Mouse (Mus musculus): ENCODE measurements around the gene Cdh13. TPM values are rescaled to one million over a fixed set of nuclear protein-coding genes. Genes with fewer than 3 reads are reported as not detected.

The Cdh13 gene
- total RNA-seq, 2 experiments from 2014 or later: 40.7 to 43.8 TPM

GRCm38 (mm10) chr8:118785646-118786045 is 502.1 kb downstream of the Cdh13 start:
- DNase-seq (ENCODE audit: low spot score in 2 of 2): no peak

GRCm38 (mm10) chr8:118789649-118790048 is 506.1 kb downstream of the Cdh13 start:
- DNase-seq (ENCODE audit: low spot score in 2 of 2): peak; percentile 8 to 51

- no peak for DNase-seq (ENCODE audit: low spot score in 2 of 2)
Measured at GRCm38 (mm10) chr8:118794886-118795285, 511.4 kb downstream of the Cdh13 start.

- DNase-seq (ENCODE audit: low spot score in 2 of 2): no peak
Measured at GRCm38 (mm10) chr8:118796491-118796890, 513.0 kb downstream of the Cdh13 start.

- DNase-seq (ENCODE audit: low spot score in 2 of 2): no peak
Measured at GRCm38 (mm10) chr8:118797127-118797526, 513.6 kb downstream of the Cdh13 start.

GRCm38 (mm10) chr8:118803168-118803567 is 519.6 kb downstream of the Cdh13 start:
- no peak for DNase-seq (ENCODE audit: low spot score in 2 of 2)

- DNase-seq (ENCODE audit: low spot score in 2 of 2): no peak
Measured at GRCm38 (mm10) chr8:118809660-118810059, 526.1 kb downstream of the Cdh13 start.

DNA sequence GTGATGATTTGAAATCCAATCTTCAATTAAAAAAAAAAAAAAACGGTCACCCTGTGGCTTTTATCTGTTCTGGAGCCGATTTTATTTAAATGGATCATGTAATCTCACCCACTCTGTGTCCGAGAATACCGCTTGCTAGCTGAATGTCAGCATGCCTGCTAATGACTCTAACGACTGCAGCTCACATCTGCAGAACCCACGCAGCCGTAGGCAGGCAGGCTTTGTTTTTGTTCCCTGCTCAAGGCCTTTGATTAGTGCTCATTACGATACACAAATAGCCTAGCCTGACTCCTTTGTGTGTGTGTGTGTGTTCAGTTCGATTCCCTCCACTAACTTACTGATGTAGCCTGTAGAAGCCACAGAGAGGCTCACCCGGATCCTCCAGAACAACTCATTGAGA is 531.5 kb downstream of the Cdh13 start:
- peak; percentile 19 to 49 for DNase-seq (ENCODE audit: low spot score in 2 of 2)

DNA sequence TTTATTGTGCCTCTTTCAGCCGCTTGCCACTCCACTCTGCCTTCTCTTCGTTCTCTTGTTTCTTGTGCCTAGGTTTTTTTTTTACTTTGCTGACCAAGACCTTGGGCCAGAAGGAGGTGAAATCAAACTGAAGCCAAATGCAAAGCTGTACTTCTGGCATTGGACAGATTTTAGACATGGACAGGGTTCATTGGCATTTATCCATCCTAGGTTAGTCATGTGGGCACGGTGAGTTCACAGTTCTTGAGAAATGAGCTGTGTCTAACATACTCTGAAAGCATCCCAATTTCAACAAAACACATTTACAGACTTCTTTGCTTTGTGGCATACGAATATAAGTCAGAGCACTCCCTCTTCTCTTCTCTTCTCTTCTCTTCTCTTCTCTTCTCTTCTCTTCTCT is 543.2 kb downstream of the Cdh13 start:
- no peak for DNase-seq (ENCODE audit: low spot score in 2 of 2)

- DNase-seq (ENCODE audit: low spot score in 2 of 2): no peak
Measured at GRCm38 (mm10) chr8:118827726-118828125, 544.2 kb downstream of the Cdh13 start.

GRCm38 (mm10) chr8:118830291-118830690 is 546.8 kb downstream of the Cdh13 start:
- DNase-seq (ENCODE audit: low spot score in 2 of 2): no peak

GRCm38 (mm10) chr8:118831026-118831425 is 547.5 kb downstream of the Cdh13 start:
- no peak for DNase-seq (ENCODE audit: low spot score in 2 of 2)

GRCm38 (mm10) chr8:118838801-118839200 is 555.3 kb downstream of the Cdh13 start:
- DNase-seq (ENCODE audit: low spot score in 2 of 2): no peak

- no peak for DNase-seq (ENCODE audit: low spot score in 2 of 2)
Measured at GRCm38 (mm10) chr8:118845690-118846089, 562.2 kb downstream of the Cdh13 start.

DNA sequence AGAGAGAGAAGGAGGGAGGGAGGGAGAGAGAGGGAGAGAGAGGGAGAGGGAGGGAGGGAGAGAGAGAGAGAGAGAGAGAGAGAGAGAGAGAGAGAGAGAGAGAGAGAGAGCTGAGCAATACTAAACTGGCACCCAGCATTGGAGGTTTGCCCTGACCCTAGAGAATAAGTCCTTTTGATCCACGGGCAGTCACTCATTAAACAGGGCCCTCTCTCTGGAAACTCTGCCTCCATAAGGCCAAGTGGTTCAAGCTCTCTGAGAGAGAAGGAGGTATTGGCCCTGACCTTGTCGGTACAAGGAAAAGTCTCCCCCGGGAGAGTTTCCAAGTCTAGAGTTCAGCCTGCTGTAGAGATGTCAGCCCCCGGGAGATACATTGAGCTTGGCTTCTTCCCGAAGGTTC is 564.5 kb downstream of the Cdh13 start:
- peak in 1 of 2 experiments; percentile 20 for DNase-seq (ENCODE audit: low spot score in 2 of 2)

DNA sequence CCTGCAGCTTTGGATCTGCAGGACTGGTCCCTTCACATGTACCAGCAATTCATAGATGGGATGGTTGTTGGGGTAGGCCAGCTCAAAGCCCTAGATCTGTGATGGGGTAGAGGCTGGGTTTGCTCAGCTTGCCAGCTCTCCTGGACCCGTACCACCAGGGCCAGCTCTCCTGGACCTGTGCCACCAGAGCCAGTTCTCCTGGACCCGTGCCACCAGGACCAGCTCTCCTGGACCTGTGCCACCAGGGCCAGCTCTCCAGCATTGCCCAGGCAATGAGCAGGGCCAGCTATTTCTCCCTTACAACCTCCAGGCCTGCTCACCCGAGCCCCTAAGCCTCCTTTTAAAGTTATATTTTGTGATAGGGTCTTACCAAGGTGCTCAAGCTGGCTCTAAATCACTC is 566.0 kb downstream of the Cdh13 start:
- DNase-seq (ENCODE audit: low spot score in 2 of 2): peak in 1 of 2 experiments; percentile 25

DNA sequence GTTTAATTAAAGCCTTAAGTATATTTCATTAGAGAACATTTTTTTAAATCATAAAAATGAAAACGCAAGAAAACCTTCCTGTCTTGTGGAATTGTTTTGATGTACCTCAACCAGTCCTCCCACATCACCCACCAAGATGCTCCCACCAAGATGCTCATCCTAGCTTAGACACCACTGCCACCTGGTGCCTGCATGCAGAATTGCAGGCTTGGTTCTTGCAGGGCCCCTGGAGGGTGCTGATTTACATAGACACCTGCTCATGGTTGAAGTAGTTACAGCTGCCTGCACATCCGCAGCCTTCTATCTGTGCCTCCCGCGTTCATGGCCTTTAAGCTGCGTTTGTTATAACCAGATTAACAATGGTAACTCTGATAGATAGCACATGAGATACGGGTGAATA is 566.8 kb downstream of the Cdh13 start:
- DNase-seq (ENCODE audit: low spot score in 2 of 2): peak; percentile 66 to 82

GRCm38 (mm10) chr8:118851361-118851760 is 567.8 kb downstream of the Cdh13 start:
- no peak for DNase-seq (ENCODE audit: low spot score in 2 of 2)

DNA sequence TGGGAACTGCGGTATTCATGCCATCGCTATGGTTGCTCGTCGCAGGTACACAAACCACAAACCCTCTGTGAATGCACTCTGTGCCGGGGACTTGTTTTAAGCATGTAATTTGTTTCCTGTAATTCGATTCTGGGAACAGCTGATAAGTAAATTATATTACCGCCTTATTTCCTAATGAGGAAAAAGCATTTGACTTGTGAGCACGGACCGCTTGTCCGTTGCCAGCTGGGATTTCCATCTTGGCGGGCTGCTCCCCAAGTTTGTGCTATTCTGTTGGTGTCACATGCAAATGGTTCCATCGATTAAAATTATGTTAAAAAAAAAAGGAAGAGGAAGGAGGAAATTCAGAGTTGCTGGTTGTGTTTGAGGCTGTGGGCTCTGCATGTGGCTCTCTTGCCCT is 569.3 kb downstream of the Cdh13 start:
- no peak for DNase-seq (ENCODE audit: low spot score in 2 of 2)

DNA sequence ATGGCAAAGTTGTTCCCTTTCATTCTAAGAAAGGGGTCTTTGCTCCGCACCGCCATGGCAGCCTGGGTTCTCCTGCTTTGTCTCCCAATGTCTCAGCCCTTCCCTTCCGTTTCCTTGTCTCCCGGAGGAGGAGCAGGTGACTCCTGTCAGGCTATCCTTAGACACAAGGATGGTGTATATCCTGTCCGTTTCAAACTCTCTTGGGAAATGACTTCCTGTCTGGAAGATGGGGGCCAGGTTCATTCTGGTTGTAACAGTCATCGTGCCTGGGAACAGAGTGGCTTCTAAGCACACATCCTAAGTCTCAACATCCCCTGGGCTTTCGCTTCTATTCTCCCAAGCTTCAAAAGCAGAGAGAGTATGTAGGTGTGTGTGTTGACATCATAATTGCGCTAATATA is 571.1 kb downstream of the Cdh13 start:
- no peak for DNase-seq (ENCODE audit: low spot score in 2 of 2)

- no peak for DNase-seq (ENCODE audit: low spot score in 2 of 2)
Measured at GRCm38 (mm10) chr8:118866332-118866731, 582.8 kb downstream of the Cdh13 start.

- DNase-seq (ENCODE audit: low spot score in 2 of 2): no peak
Measured at GRCm38 (mm10) chr8:118870711-118871110, 587.2 kb downstream of the Cdh13 start.

DNA sequence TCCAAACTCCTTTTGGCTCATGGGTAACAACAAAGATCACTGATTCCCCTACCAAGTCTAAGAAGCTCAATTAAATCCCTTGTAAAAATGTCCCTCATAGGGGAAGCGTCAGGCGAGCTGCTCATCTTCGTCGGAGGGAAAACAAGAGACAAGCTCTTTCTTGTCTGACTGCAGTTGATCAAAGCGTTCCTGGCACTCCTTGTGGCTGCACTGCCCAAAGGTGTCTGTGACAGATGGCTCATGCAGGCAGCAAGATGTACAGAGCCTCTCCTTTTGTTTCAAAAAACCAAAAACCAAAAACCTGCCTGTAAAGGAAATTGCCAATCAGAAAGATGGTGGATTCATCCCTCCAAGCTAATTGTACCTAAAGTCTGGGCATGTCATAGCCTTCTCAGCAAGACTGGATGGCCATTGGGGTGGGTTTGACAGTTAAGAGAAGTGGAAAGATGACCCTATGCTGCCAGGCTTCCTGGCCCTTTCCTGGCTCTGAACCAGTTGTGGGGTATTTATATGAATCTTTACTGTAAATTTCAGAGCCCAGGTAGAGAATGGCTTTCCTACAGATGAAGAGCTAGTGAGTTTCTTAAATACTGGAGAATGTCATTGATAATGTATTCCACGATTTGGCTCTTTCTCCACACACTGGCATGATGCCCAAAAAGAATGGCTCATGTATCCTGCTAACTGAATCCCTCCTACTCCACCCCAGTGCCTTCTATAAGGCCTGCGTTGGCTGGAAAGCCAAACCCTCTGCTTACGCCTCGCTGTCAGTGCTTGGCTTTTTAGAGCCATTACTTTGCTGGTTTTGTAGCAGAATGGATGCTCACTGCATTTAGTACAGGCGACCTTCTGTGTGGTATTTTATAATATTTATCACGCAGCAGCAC is 596.6 kb downstream of the Cdh13 start:
- DNase-seq (ENCODE audit: low spot score in 2 of 2): peak; percentile 37 to 58

All from layer of hippocampus, adult 18-20 months (tissue).